Mouse (Mus musculus) mature B cell (primary cell): ENCODE results near the gene Klrb1b.
"Not testable (repeated sequence)": the region's sequence is repeated elsewhere in the genome, so short reads cannot be mapped to it uniquely, and the experiment has no call there.

ENCODE experiments used
- in situ Hi-C: fragments of 300-500 bp; cut with MboI; formaldehyde crosslinking; loops from 2 replicates; pipeline ENCODE4 v1.14.3; 2019

Klrb1b gene

GRCm38 (mm10) chr6:128802557-128802956 lies 23.6 kb downstream of the Klrb1b start:
- in situ Hi-C loops, result loop anchor here (5.0 kb wide), 2 partner anchors 35 to 40 kb away; no protein-coding TSS in a partner anchor

- in situ Hi-C loops, result loop anchor here (5.0 kb wide), 2 partner anchors 33 to 42 kb away; no protein-coding TSS in a partner anchor
Measured at GRCm38 (mm10) chr6:128800696-128801095, 25.4 kb downstream of the Klrb1b start.

- in situ Hi-C loops, result loop anchor here (5.0 kb wide), 2 partner anchors 33 to 42 kb away; no protein-coding TSS in a partner anchor
Measured at GRCm38 (mm10) chr6:128799896-128800270, 26.2 kb downstream of the Klrb1b start.

- in situ Hi-C loops, result not testable (repeated sequence)
Measured at GRCm38 (mm10) chr6:128799144-128799895, 26.8 kb downstream of the Klrb1b start.

- in situ Hi-C loops, result not testable (repeated sequence)
Measured at GRCm38 (mm10) chr6:128798772-128799143, 27.4 kb downstream of the Klrb1b start.

- in situ Hi-C loops, result no loop called here
Measured at GRCm38 (mm10) chr6:128797936-128798771, 28.0 kb downstream of the Klrb1b start.

- in situ Hi-C loops, result no loop called here
Measured at GRCm38 (mm10) chr6:128797185-128797905, 28.8 kb downstream of the Klrb1b start.

GRCm38 (mm10) chr6:128796321-128796955 lies 29.7 kb downstream of the Klrb1b start:
- in situ Hi-C loops, result no loop called here

GRCm38 (mm10) chr6:128793734-128794133 lies 32.4 kb downstream of the Klrb1b start:
- in situ Hi-C loops, result no loop called here

GRCm38 (mm10) chr6:128790491-128790994 lies 35.6 kb downstream of the Klrb1b start:
- in situ Hi-C loops, result not testable (repeated sequence)

GRCm38 (mm10) chr6:128789115-128789514 lies 37.0 kb downstream of the Klrb1b start, which contains the start of gene Klrb1c:
TSS of gene Klrb1c (minus strand) at chr6:128789215.
- in situ Hi-C loops, result no loop called here

- in situ Hi-C loops, result no loop called here
Measured at GRCm38 (mm10) chr6:128788517-128788916, 37.6 kb downstream of the Klrb1b start.

GRCm38 (mm10) chr6:128786396-128786795 lies 39.7 kb downstream of the Klrb1b start:
- in situ Hi-C loops, result not testable (repeated sequence)

GRCm38 (mm10) chr6:128769481-128770253 lies 56.5 kb downstream of the Klrb1b start:
- in situ Hi-C loops, result loop anchor here (5.0 kb wide), 1 partner anchor 33 kb away; no protein-coding TSS in a partner anchor

GRCm38 (mm10) chr6:128768047-128768446 lies 58.1 kb downstream of the Klrb1b start:
- in situ Hi-C loops, result loop anchor here (5.0 kb wide), 1 partner anchor 34 kb away; no protein-coding TSS in a partner anchor

GRCm38 (mm10) chr6:128766486-128767254 lies 59.5 kb downstream of the Klrb1b start:
- in situ Hi-C loops, result loop anchor here (5.0 kb wide), 1 partner anchor 36 kb away; no protein-coding TSS in a partner anchor

- in situ Hi-C loops, result loop anchor here (5.0 kb wide), 1 partner anchor 37 kb away; no protein-coding TSS in a partner anchor
Measured at GRCm38 (mm10) chr6:128765211-128765610, 60.9 kb downstream of the Klrb1b start.

GRCm38 (mm10) chr6:128764598-128764997 lies 61.5 kb downstream of the Klrb1b start:
- in situ Hi-C loops, result loop anchor here (5.0 kb wide), 1 partner anchor 78 kb away; no protein-coding TSS in a partner anchor
